Mouse (Mus musculus): ENCODE measurements at regions not wholly inside any gene's neighbourhood (a gene's known extent, or its start where the extent isn't known, plus 50 kb on each side); places are given as distances from the start of the nearest gene placed in this dataset.

DNA sequence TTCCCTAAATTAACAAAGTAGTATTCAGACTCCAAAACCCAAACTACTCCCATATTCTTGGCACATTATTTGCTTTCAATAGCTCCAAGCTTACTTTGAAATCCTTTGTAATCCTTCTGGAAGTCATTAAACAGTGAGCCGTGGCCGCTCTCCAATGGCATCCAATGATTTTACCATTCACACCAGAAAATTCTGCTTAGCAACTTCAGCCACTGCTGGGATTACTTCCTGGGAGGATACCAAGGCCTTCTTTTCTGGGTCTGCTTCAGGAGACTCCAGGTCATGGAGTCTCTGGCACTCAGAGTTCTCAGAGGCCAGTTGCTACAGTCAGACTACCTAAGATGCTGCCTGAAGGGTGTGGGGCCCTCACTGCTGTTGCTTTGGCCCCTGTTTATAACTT lies 147.7 kb upstream of the Akirin2 start:
- no peak for TF ChIP-seq GATA1 (IDR thresholded peaks at IDR 0.05; ENCODE audit: borderline replicate concordance, low read length)
- no peak for TF ChIP-seq POLR2AphosphoS5 (IDR thresholded peaks at IDR 0.05; ENCODE audit: insufficient replicate concordance, low read depth, low read length)
- no peak for TF ChIP-seq CTCF (IDR thresholded peaks at IDR 0.05; ENCODE audit: low read depth, low read length)
- no peak for TF ChIP-seq GATA2 (IDR thresholded peaks at IDR 0.05; ENCODE audit: borderline replicate concordance, low read depth, low read length)
- TF ChIP-seq TAL1 (conservative IDR thresholded peaks at IDR 0.05; ENCODE audit: low read depth, low read length) = no peak
- no peaks in the 10 kb centered on the region for H3K36me3 ChIP-seq (replicated peaks)
- H3K4me1 ChIP-seq (ENCODE audit: insufficient read depth, low read depth, low read length) = no peaks in the 10 kb centered on the region
- DNase-seq (ENCODE audit: low spot score) (no peak), ATAC-seq (ENCODE audit: extremely low read depth, insufficient number of reproducible peaks, low FRiP score, poor library complexity, severe bottlenecking) (no peak)
- H3K4me3 ChIP-seq (ENCODE audit: low read depth, low read length) = no peak overlapping the region
- no peaks in the 10 kb centered on the region for H3K9me3 ChIP-seq (replicated peaks)
- H3K27me3 ChIP-seq (ENCODE audit: insufficient read depth, low read length) = peaks cover 5% of the 10 kb centered on the region; the same call in 1 of the 2 replicates

DNA sequence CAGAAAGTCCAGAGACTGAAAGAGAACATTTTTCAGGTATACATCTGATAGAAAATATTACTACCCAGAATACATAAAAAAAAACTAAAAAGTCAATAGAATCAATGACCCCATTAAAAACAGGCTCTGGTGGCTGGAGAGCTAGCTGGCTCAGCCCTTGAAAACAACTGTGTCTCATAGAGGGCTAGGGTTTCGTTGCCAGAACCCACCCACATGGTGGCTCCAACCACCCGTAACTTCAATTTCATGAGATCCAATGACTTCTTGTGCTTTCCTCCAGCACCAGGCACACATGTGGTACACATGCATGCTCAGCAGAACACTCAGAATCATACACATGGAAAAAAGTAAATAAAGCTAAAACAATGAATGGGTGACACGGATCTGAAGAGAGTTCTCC lies 143.6 kb upstream of the Akirin2 start:
- Histone ChIP-seq H3K4me3 (ENCODE audit: low read depth, low read length) (no peak overlapping the region), H3K27me3 (ENCODE audit: insufficient read depth, low read length) (peaks cover 8% of the 10 kb centered on the region; the same call in 1 of the 2 replicates), H3K9me3 (replicated peaks) (no peaks in the 10 kb centered on the region), H3K36me3 (replicated peaks) (no peaks in the 10 kb centered on the region), H3K4me1 (ENCODE audit: insufficient read depth, low read depth, low read length) (no peaks in the 10 kb centered on the region)
- ATAC-seq (ENCODE audit: extremely low read depth, insufficient number of reproducible peaks, low FRiP score, poor library complexity, severe bottlenecking) (no peak), DNase-seq (ENCODE audit: low spot score) (no peak)
- no peak for TF ChIP-seq GATA1 (IDR thresholded peaks at IDR 0.05; ENCODE audit: borderline replicate concordance, low read length)
- TF ChIP-seq GATA2 (IDR thresholded peaks at IDR 0.05; ENCODE audit: borderline replicate concordance, low read depth, low read length) = no peak
- TF ChIP-seq TAL1 (conservative IDR thresholded peaks at IDR 0.05; ENCODE audit: low read depth, low read length) = no peak
- no peak for TF ChIP-seq POLR2AphosphoS5 (IDR thresholded peaks at IDR 0.05; ENCODE audit: insufficient replicate concordance, low read depth, low read length)
- TF ChIP-seq CTCF (IDR thresholded peaks at IDR 0.05; ENCODE audit: low read depth, low read length) = no peak

DNA sequence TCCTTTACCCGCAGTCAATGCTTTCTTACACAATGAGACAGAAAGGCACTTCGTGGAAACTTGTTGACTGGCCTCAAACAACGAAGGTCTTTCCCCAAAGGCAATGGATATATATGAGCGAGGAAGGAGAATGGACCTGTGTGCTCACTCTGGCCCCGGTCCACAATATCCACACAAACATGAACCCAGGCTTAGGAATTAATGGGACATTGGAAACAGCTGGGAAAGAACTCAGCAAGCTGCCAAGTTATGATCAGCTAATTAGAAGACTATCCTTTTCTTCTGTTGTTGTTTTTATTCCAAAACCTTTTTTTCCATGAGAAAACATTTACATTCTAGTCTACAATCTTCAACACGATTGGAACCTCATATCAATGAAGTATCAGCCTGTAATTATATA lies 129.8 kb upstream of the Akirin2 start:
- Histone ChIP-seq H3K9me3 (replicated peaks) (no peaks in the 10 kb centered on the region), H3K4me3 (ENCODE audit: low read depth, low read length) (no peak overlapping the region), H3K27me3 (ENCODE audit: insufficient read depth, low read length) (no peaks in the 10 kb centered on the region), H3K36me3 (replicated peaks) (no peaks in the 10 kb centered on the region), H3K4me1 (ENCODE audit: insufficient read depth, low read depth, low read length) (no peaks in the 10 kb centered on the region)
- no peak for ATAC-seq (ENCODE audit: extremely low read depth, insufficient number of reproducible peaks, low FRiP score, poor library complexity, severe bottlenecking)
- no peak for TF ChIP-seq POLR2AphosphoS5 (IDR thresholded peaks at IDR 0.05; ENCODE audit: insufficient replicate concordance, low read depth, low read length)
- no peak for TF ChIP-seq TAL1 (conservative IDR thresholded peaks at IDR 0.05; ENCODE audit: low read depth, low read length)
- TF ChIP-seq CTCF (IDR thresholded peaks at IDR 0.05; ENCODE audit: low read depth, low read length) = no peak
- TF ChIP-seq GATA1 (IDR thresholded peaks at IDR 0.05; ENCODE audit: borderline replicate concordance, low read length) = no peak
- no peak for TF ChIP-seq GATA2 (IDR thresholded peaks at IDR 0.05; ENCODE audit: borderline replicate concordance, low read depth, low read length)
- no peak for DNase-seq (ENCODE audit: low spot score)

DNA sequence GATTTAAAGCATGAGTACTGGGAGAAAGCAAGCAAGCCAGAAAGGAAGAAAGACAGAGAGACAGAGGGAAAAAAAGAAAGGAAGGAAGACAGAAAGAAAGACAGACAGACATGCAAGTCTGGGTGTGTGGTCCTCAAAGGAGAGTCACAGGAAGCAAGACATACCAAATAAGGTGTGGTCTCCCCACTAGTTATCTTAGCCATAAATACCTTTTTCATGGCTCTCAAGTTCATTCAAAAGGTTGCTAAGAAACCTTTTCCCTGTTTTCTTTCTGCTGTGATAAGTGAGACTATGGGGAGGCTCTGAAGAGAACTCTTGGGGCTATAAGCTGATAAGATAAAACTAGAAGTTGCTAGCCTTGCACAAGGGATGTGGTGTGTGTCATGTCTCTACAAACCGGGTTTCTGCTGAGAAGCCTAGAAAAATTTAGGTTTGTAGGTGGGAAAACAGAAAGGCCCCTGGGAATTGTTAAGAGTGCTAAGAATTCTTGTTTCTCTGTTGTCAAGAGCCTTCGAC lies 126.5 kb upstream of the Akirin2 start:
- Histone ChIP-seq H3K4me1 (ENCODE audit: insufficient read depth, low read depth, low read length) (no peaks in the 10 kb centered on the region), H3K36me3 (replicated peaks) (no peaks in the 10 kb centered on the region), H3K27me3 (ENCODE audit: insufficient read depth, low read length) (no peaks in the 10 kb centered on the region), H3K4me3 (ENCODE audit: low read depth, low read length) (no peak overlapping the region), H3K9me3 (replicated peaks) (no peaks in the 10 kb centered on the region)
- TF ChIP-seq CTCF (IDR thresholded peaks at IDR 0.05; ENCODE audit: low read depth, low read length) (no peak), TAL1 (conservative IDR thresholded peaks at IDR 0.05; ENCODE audit: low read depth, low read length) (no peak), GATA1 (IDR thresholded peaks at IDR 0.05; ENCODE audit: borderline replicate concordance, low read length) (no peak), POLR2AphosphoS5 (IDR thresholded peaks at IDR 0.05; ENCODE audit: insufficient replicate concordance, low read depth, low read length) (no peak), GATA2 (IDR thresholded peaks at IDR 0.05; ENCODE audit: borderline replicate concordance, low read depth, low read length) (no peak)
- ATAC-seq (ENCODE audit: extremely low read depth, insufficient number of reproducible peaks, low FRiP score, poor library complexity, severe bottlenecking) (no peak), DNase-seq (ENCODE audit: low spot score) (no peak)

DNA sequence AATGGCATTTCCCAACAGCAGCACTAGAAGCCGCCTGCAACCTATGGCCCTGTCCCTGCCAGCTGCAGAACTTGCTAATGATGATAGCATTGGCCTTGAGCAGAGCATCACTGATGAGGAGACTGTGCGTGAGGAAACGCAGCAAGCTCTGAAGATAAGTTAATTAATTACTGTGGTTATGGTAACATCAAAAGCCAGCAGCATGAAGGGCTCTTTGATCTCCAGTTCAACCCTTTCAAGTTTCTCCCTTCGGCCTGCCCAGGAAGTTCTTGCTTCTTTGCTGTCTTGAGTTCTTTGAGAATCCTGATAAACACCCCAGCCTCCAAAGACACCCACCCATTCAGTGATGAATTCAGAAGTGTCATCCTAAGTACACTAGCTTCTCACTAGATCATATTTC lies 121.7 kb upstream of the Akirin2 start:
- no peak for DNase-seq (ENCODE audit: low spot score)
- H3K36me3 ChIP-seq (replicated peaks) = no peaks in the 10 kb centered on the region
- ATAC-seq (ENCODE audit: extremely low read depth, insufficient number of reproducible peaks, low FRiP score, poor library complexity, severe bottlenecking) = no peak
- no peak for TF ChIP-seq CTCF (IDR thresholded peaks at IDR 0.05; ENCODE audit: low read depth, low read length)
- TF ChIP-seq POLR2AphosphoS5 (IDR thresholded peaks at IDR 0.05; ENCODE audit: insufficient replicate concordance, low read depth, low read length) = no peak
- TF ChIP-seq GATA1 (IDR thresholded peaks at IDR 0.05; ENCODE audit: borderline replicate concordance, low read length) = no peak
- no peak for TF ChIP-seq GATA2 (IDR thresholded peaks at IDR 0.05; ENCODE audit: borderline replicate concordance, low read depth, low read length)
- no peak for TF ChIP-seq TAL1 (conservative IDR thresholded peaks at IDR 0.05; ENCODE audit: low read depth, low read length)
- no peak overlapping the region for H3K4me3 ChIP-seq (ENCODE audit: low read depth, low read length)
- H3K9me3 ChIP-seq (replicated peaks) = no peaks in the 10 kb centered on the region
- no peaks in the 10 kb centered on the region for H3K4me1 ChIP-seq (ENCODE audit: insufficient read depth, low read depth, low read length)
- H3K27me3 ChIP-seq (ENCODE audit: insufficient read depth, low read length) = peaks cover 4% of the 10 kb centered on the region; the same call in 1 of the 2 replicates

DNA sequence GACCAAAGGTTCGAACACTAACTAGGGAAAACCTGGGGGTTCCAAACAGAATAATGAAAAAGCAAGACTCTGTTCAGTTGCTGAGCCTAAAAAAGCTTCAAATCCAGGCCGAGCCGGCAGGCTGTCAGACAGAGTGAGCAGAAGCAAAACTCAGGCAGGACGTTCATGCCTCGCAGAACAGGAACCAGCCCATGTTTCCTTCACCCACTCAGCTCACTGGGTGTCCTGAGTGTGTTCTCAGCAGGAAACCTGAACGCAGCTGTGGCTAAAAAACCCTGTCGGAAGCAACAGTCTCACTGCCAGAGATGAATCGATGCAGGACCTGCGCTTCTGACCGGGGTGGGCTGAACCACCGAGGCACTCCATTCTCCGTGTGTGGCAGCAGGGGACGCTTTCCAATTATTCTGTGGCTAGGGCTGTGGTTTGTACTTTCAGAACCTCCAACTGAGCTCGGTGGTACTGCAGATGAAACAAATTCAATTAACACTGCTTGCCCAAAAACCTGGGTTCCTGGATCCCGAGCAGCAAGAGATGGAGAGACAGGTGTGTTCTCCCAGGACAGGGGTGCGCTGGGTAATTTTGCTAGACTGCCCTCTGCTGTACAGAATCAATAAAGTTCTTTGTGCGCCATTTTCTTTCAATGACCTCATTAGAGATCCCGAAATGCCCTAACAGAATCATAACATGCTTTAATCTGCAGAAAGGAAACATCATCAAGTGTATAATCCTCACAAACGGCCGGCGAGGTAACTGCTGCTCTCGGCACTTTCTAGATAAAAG lies 121.1 kb upstream of the Akirin2 start:
- DNase-seq (ENCODE audit: low spot score) (no peak), ATAC-seq (ENCODE audit: extremely low read depth, insufficient number of reproducible peaks, low FRiP score, poor library complexity, severe bottlenecking) (no peak)
- no peaks in the 10 kb centered on the region for H3K4me1 ChIP-seq (ENCODE audit: insufficient read depth, low read depth, low read length)
- no peak overlapping the region for H3K4me3 ChIP-seq (ENCODE audit: low read depth, low read length)
- TF ChIP-seq POLR2AphosphoS5 (IDR thresholded peaks at IDR 0.05; ENCODE audit: insufficient replicate concordance, low read depth, low read length) = no peak
- TF ChIP-seq CTCF (IDR thresholded peaks at IDR 0.05; ENCODE audit: low read depth, low read length) = no peak
- no peak for TF ChIP-seq GATA1 (IDR thresholded peaks at IDR 0.05; ENCODE audit: borderline replicate concordance, low read length)
- TF ChIP-seq GATA2 (IDR thresholded peaks at IDR 0.05; ENCODE audit: borderline replicate concordance, low read depth, low read length) = no peak
- TF ChIP-seq TAL1 (conservative IDR thresholded peaks at IDR 0.05; ENCODE audit: low read depth, low read length) = no peak
- H3K27me3 ChIP-seq (ENCODE audit: insufficient read depth, low read length) = peaks cover 4% of the 10 kb centered on the region; the same call in 1 of the 2 replicates
- no peaks in the 10 kb centered on the region for H3K9me3 ChIP-seq (replicated peaks)
- H3K36me3 ChIP-seq (replicated peaks) = no peaks in the 10 kb centered on the region

Measured in G1E (cell line).